Comparison of ENCODE assay signal across 1 mouse cellular context in genomic region chr8:22192660-22193431, GRCm38 (mm10).
TF ChIP-seq lines count a peak whose summit lies in the region.

Vps36 (plus strand) TSS chr8:22192809.

TF ChIP-seq in CH12.LX, 34 proteins besides CTCF, POLR2A, EP300 and RAD21 (continued from another document):
- TF ChIP-seq JUND (conservative IDR thresholded peaks at IDR 0.05; ENCODE audit: low read depth, low read length) = no peak
- no peak for TF ChIP-seq POLR2AphosphoS2 (IDR thresholded peaks at IDR 0.05; ENCODE audit: low read depth, low read length)
- peak; percentile 99 for TF ChIP-seq UBTF (IDR thresholded peaks at IDR 0.05; ENCODE audit: low read depth, low read length)
- TF ChIP-seq TCF12 (IDR thresholded peaks at IDR 0.05; ENCODE audit: low read depth, low read length) = peak; percentile 33
- peak; percentile 56; the same call in 1 of the 2 replicates for TF ChIP-seq MXI1 (IDR thresholded peaks at IDR 0.05; ENCODE audit: low read depth, low read length)
- no peak for TF ChIP-seq MAFK (IDR thresholded peaks at IDR 0.05; ENCODE audit: insufficient replicate concordance, low read length)
- no peak for TF ChIP-seq ZKSCAN1 (IDR thresholded peaks at IDR 0.05; ENCODE audit: borderline replicate concordance, low read depth, low read length)
- peak; percentile 83; the same call in 1 of the 2 replicates for TF ChIP-seq ZMIZ1 (IDR thresholded peaks at IDR 0.05; ENCODE audit: low read depth, low read length)
- no peak for TF ChIP-seq ETS1 (conservative IDR thresholded peaks at IDR 0.05; ENCODE audit: low read depth, low read length)
- no peak for TF ChIP-seq KAT2A (IDR thresholded peaks at IDR 0.05; ENCODE audit: insufficient replicate concordance, low read length)
- no peak for TF ChIP-seq USF1 (IDR thresholded peaks at IDR 0.05; ENCODE audit: low read depth, low read length)
- no peak for TF ChIP-seq TBP (conservative IDR thresholded peaks at IDR 0.05; ENCODE audit: low read depth, low read length)
- peak; percentile 74; the same call in 1 of the 2 replicates for TF ChIP-seq ELF1 (IDR thresholded peaks at IDR 0.05; ENCODE audit: low read depth, low read length)
- TF ChIP-seq BHLHE40 (IDR thresholded peaks at IDR 0.05; ENCODE audit: low read depth, low read length) = 0 out of 2 replicates have a peak, but pooled peaks have one; percentile 33
- TF ChIP-seq E2F4 (IDR thresholded peaks at IDR 0.05; ENCODE audit: insufficient replicate concordance, low read depth, low read length) = no peak
- peak; percentile 60; the same call in 1 of the 2 replicates for TF ChIP-seq MEF2A (IDR thresholded peaks at IDR 0.05; ENCODE audit: borderline replicate concordance, low read depth, low read length)
- no peak for TF ChIP-seq JUN (IDR thresholded peaks at IDR 0.05; ENCODE audit: insufficient read depth, low read depth, low read length)
- peak; percentile 90 for TF ChIP-seq SMC3 (IDR thresholded peaks at IDR 0.05; ENCODE audit: low read depth, low read length)
- peak; percentile 90 for TF ChIP-seq NELFE (IDR thresholded peaks at IDR 0.05; ENCODE audit: low read depth, low read length)
- TF ChIP-seq MAZ (IDR thresholded peaks at IDR 0.05; ENCODE audit: low read depth, low read length) = no peak
- no peak for TF ChIP-seq CHD2 (IDR thresholded peaks at IDR 0.05; ENCODE audit: low read length)
- no peak for TF ChIP-seq MAX (IDR thresholded peaks at IDR 0.05; ENCODE audit: low read length)
TF ChIP-seq in CH12.LX: peak in this region for 14.
